Mouse (Mus musculus) myocyte (in vitro differentiated cells): ENCODE measurements around the gene Fbxl12. TPM values are rescaled to one million over a fixed set of nuclear protein-coding genes. Genes with fewer than 3 reads are reported as not detected.

Experiments
- H3K27me3 ChIP-seq: one replicate; pipeline ENCODE4 v1.6.1; 2011; ENCODE audit not compliant: control insufficient read depth, insufficient read depth, insufficient read length
- H3K36me3 ChIP-seq: one replicate; pipeline ENCODE4 v1.6.1; 2011; ENCODE audit not compliant: control insufficient read depth, insufficient read depth
- H3K4me2 ChIP-seq: one replicate; pipeline ENCODE4 v1.6.1; 2011; ENCODE audit warnings: low read depth, control low read depth
- H3K4me3 ChIP-seq: one replicate; pipeline ENCODE4 v1.5.1; 2011; ENCODE audit warnings: mild to moderate bottlenecking, control low read depth, moderate library complexity
- H3K79me2 ChIP-seq: one replicate; pipeline ENCODE4 v1.6.1; 2011; ENCODE audit not compliant: control insufficient read depth, insufficient read depth
- H3ac ChIP-seq: one replicate; pipeline ENCODE4 v1.6.1; 2011; ENCODE audit not compliant: control insufficient read depth, insufficient read length
- CEBPB ChIP-seq: IDR thresholded peaks from 2 replicates; pipeline ENCODE4 v1.6.1; 2011; ENCODE audit warnings: mild to moderate bottlenecking, moderate library complexity; ENCODE audit not compliant: poor library complexity, insufficient read depth, severe bottlenecking
- E2F4 ChIP-seq: IDR thresholded peaks from one replicate; pipeline ENCODE4 v1.6.1; 2011; ENCODE audit warnings: mild to moderate bottlenecking, control low read depth, moderate library complexity; ENCODE audit not compliant: insufficient read depth
- MAX ChIP-seq: IDR thresholded peaks from one replicate; pipeline ENCODE4 v1.6.1; 2011; ENCODE audit warnings: low read depth, mild to moderate bottlenecking, control low read depth
- MYOD1 ChIP-seq, 3 experiments: IDR thresholded peaks; one replicate each; pipeline ENCODE4 v1.6.1; 2011; ENCODE audit warnings: control low read depth in 2 of 3, low read depth in 2 of 3, mild to moderate bottlenecking in 2 of 3, moderate library complexity in 1 of 3; ENCODE audit not compliant: insufficient read length in 2 of 3, control insufficient read depth in 1 of 3
- MYOG ChIP-seq, 3 experiments: IDR thresholded peaks; one replicate each; pipeline ENCODE4 v1.6.1; 2011; ENCODE audit warnings: control low read depth in 2 of 3, low read depth in 2 of 3, mild to moderate bottlenecking in 2 of 3; ENCODE audit not compliant: insufficient read length in 2 of 3, control insufficient read depth in 1 of 3, insufficient read depth in 1 of 3
- POLR2A ChIP-seq: IDR thresholded peaks from one replicate; pipeline ENCODE4 v1.6.1; 2011; ENCODE audit warnings: low read depth, mild to moderate bottlenecking, control low read depth, moderate library complexity; ENCODE audit not compliant: insufficient read length
- POLR2AphosphoS2 ChIP-seq: IDR thresholded peaks from one replicate; pipeline ENCODE4 v1.6.1; 2011; ENCODE audit warnings: low read depth, control low read depth; ENCODE audit not compliant: insufficient read length
- REST ChIP-seq: IDR thresholded peaks from one replicate; pipeline ENCODE4 v1.6.1; 2011; ENCODE audit warnings: mild to moderate bottlenecking, control low read depth, moderate library complexity; ENCODE audit not compliant: insufficient read depth, insufficient read length
- SRF ChIP-seq: IDR thresholded peaks from one replicate; pipeline ENCODE4 v1.6.1; 2011; ENCODE audit warnings: low read depth; ENCODE audit not compliant: control insufficient read depth, insufficient read length
- TCF12 ChIP-seq: IDR thresholded peaks from one replicate; pipeline ENCODE4 v1.6.1; 2011; ENCODE audit warnings: mild to moderate bottlenecking, control low read depth; ENCODE audit not compliant: poor library complexity, insufficient read depth, severe bottlenecking
- TCF3 ChIP-seq: IDR thresholded peaks from one replicate; pipeline ENCODE4 v1.6.1; 2011; ENCODE audit warnings: low read depth, control low read depth; ENCODE audit not compliant: insufficient read length
- USF1 ChIP-seq: IDR thresholded peaks from one replicate; pipeline ENCODE4 v1.6.1; 2011; ENCODE audit warnings: low read depth, mild to moderate bottlenecking, control low read depth, moderate library complexity
- polyA plus RNA-seq: library from polyadenylated mRNA; unstranded; fragments of >200 nt; fragmentation: generic; extraction: Trizol; gene quantifications from one replicate; pipeline ENCODE4 v1.2.1, GENCODE M21; 2012; ENCODE audit warnings: missing spikeins

Fbxl12 gene
- polyA plus RNA-seq, 1 experiment: 10.6 TPM

DNA sequence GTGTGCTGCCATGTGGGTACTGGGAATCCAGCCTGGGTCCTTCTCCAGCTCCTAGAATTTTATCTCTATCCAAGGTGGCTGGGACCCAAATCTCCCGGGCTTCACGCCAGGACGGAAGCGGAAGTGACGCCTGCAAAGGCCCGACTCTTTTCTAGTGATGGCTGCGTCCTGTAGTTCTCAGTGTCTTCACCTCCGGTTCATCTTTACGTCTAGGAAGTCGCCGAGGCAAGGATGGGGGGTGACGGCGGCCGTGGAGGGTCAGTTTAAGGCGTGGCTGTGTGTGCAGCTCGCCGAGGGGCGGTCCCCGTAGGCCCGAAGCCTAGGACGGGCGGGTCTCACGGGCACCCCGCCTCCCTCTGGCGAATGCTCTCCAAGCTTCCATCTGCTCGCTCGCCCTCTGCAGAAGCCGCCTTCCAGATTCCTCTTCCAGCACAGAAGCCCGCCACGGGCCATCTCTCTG is 63.4 kb downstream of the Fbxl12 start, which contains the start of gene Zfp846:
TSS of gene Zfp846 (plus strand) at position 117 of the 460 bp plus-strand sequence.
- peak within 1 kb of the TSS; percentile 74 for H3K4me2 ChIP-seq
- peaks cover 9% of the 10 kb centered on the region for H3K79me2 ChIP-seq
- no peak within 1 kb of the TSS for H3ac ChIP-seq
- H3K27me3 ChIP-seq: no peaks in the 10 kb centered on the region
- H3K36me3 ChIP-seq: no peaks in the 10 kb centered on the region
- peak in 1 of 3 experiments; percentile 12 for TF ChIP-seq MYOG (IDR thresholded peaks at IDR 0.05; ENCODE audit: control insufficient read depth in 1 of 3, insufficient read depth in 1 of 3, insufficient read length in 2 of 3, low read depth in 2 of 3)
- peak; percentile 42 for TF ChIP-seq POLR2A
- TF ChIP-seq MYOD1 (IDR thresholded peaks at IDR 0.05; ENCODE audit: control insufficient read depth in 1 of 3, insufficient read length in 2 of 3, low read depth in 2 of 3): peak in 1 of 3 experiments; percentile 40
- peak; percentile 35 for TF ChIP-seq SRF
- TF ChIP-seq MAX: no peak
- no peak for TF ChIP-seq USF1
- peak; percentile 43 for TF ChIP-seq POLR2AphosphoS2
- peak within 1 kb of the TSS; percentile 27 for H3K4me3 ChIP-seq

DNA sequence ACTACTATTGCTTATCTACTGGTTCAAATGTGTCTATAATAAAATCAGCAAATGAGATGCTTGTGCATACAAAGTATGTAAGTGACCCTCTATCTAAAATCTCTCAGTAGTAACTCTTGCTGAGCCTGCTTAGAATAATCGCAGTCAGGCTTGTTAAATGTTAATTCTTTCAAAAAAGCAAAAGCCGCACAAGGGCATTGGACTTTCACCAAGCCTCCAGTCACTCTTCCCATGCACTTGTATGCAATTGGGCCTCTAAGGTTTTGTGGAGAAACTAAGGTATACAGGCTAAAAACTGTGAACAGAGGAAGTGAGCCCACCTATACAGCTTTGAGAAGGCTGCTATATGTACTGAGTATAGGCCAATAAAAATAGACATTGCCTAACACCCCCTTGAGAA is 68.0 kb downstream of the Fbxl12 start:
- Histone ChIP-seq H3K36me3 (no peaks in the 10 kb centered on the region), H3ac (no peak overlapping the region), H3K4me3 (no peak overlapping the region), H3K4me2 (no peak overlapping the region), H3K27me3 (no peaks in the 10 kb centered on the region), H3K79me2 (no peaks in the 10 kb centered on the region)
- TF ChIP-seq TCF3 (no peak), REST (no peak), MYOD1 (IDR thresholded peaks at IDR 0.05; ENCODE audit: control insufficient read depth in 1 of 3, insufficient read length in 2 of 3, low read depth in 2 of 3) (no peak), MYOG (IDR thresholded peaks at IDR 0.05; ENCODE audit: control insufficient read depth in 1 of 3, insufficient read depth in 1 of 3, insufficient read length in 2 of 3, low read depth in 2 of 3) (no peak), CEBPB (no peak), SRF (no peak), MAX (no peak), E2F4 (no peak), TCF12 (no peak), POLR2AphosphoS2 (no peak), USF1 (no peak), POLR2A (no peak)

DNA sequence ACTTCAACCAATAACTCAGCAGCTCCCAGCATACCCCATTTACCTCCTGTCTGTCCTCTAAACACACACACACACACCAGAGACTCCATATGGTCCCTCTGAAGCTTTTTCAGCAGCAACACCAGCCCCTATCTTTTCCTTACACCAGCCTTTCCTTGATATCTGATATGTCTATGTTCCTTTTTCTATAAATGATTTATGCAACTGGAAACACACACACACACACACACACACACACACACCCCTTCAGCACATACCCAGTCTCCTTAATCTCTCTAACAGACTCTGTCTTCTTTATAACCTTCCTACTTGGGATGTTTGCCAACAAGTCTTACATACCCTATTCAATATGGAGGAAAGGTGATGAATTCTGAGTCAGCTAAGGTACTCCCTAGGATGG is 73.5 kb downstream of the Fbxl12 start:
- H3ac ChIP-seq: no peak overlapping the region
- H3K4me2 ChIP-seq: no peak overlapping the region
- H3K36me3 ChIP-seq: no peaks in the 10 kb centered on the region
- H3K79me2 ChIP-seq: no peaks in the 10 kb centered on the region
- TF ChIP-seq E2F4 (no peak), MAX (no peak), USF1 (no peak), REST (no peak), TCF3 (no peak), MYOG (IDR thresholded peaks at IDR 0.05; ENCODE audit: control insufficient read depth in 1 of 3, insufficient read depth in 1 of 3, insufficient read length in 2 of 3, low read depth in 2 of 3) (no peak), POLR2AphosphoS2 (no peak), TCF12 (no peak), CEBPB (no peak), SRF (no peak), MYOD1 (IDR thresholded peaks at IDR 0.05; ENCODE audit: control insufficient read depth in 1 of 3, insufficient read length in 2 of 3, low read depth in 2 of 3) (no peak), POLR2A (no peak)
- no peaks in the 10 kb centered on the region for H3K27me3 ChIP-seq
- H3K4me3 ChIP-seq: no peak overlapping the region

Other genes with a start within 250 kb of the Fbxl12 start
- 2.0 TPM for gene Zfp26, start 184.6 kb downstream of the Fbxl12 start, polyA plus RNA-seq
- 5.5 TPM for gene Zfp426, start 152.0 kb downstream of the Fbxl12 start, polyA plus RNA-seq
- 5.8 TPM for gene Zfp266, start 123.3 kb downstream of the Fbxl12 start, polyA plus RNA-seq
- 1.7 TPM for gene Zfp846, start 63.5 kb downstream of the Fbxl12 start, polyA plus RNA-seq
- 762 TPM for gene Ubl5, start 1.9 kb downstream of the Fbxl12 start, polyA plus RNA-seq
- 36.8 TPM for gene Pin1, start 7.3 kb upstream of the Fbxl12 start, polyA plus RNA-seq
- gene Olfm2, start 101.6 kb upstream of the Fbxl12 start, polyA plus RNA-seq: 0.11 TPM
- 70.3 TPM for gene Col5a3, start 170.3 kb upstream of the Fbxl12 start, polyA plus RNA-seq
- gene Rdh8, start 173.7 kb upstream of the Fbxl12 start, polyA plus RNA-seq: not detected
- gene A230050P20Rik, start 223.9 kb upstream of the Fbxl12 start, polyA plus RNA-seq: 4.6 TPM
- gene Angptl6, start 235.0 kb upstream of the Fbxl12 start, polyA plus RNA-seq: 12.6 TPM
- gene Ppan, start 243.4 kb upstream of the Fbxl12 start, polyA plus RNA-seq: 44.3 TPM